Mouse (Mus musculus) urinary bladder, postnatal 36 days (tissue): ENCODE measurements around the gene Sapcd1.
"Not testable (repeated sequence)": the region's sequence is repeated elsewhere in the genome, so short reads cannot be mapped to it uniquely, and the experiment has no call there.

Experiments
- DNase-seq, 2 experiments: peaks; one replicate each; pipeline ENCODE4 v3.0.0; 2022; ENCODE audit warnings: low spot score in 2 of 2, mixed read lengths in 1 of 2

Gene Sapcd1

DNA sequence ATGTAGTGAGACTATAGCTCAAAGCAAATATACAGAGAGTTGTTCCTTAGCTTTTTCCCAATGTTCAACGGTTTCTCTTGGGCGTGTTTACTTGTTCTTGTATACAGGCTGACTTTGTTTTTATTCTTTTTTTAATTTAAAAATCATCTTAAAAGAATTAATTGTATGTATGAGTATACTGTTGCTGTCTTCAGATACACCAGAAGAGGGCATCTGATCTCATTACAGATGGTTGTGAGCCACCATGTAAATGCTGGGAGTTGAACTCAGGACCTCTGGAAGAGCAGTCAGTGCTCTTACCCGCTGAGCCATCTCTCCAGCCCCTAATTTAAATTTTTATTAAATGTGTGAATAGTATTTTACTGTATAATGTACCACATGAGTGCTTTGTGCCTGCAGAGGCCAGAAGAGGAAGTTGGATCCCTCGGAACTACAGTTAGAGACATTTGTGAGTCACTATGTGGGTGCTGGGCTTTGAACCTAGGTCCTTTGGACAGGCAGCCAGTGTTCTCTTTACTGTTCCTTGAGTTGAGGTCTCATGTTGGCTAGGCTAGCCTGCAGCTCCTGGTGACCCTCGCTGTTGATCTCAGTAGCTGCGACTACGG, 20.3 kb downstream of the Sapcd1 start:
- no peak for DNase-seq

DNA sequence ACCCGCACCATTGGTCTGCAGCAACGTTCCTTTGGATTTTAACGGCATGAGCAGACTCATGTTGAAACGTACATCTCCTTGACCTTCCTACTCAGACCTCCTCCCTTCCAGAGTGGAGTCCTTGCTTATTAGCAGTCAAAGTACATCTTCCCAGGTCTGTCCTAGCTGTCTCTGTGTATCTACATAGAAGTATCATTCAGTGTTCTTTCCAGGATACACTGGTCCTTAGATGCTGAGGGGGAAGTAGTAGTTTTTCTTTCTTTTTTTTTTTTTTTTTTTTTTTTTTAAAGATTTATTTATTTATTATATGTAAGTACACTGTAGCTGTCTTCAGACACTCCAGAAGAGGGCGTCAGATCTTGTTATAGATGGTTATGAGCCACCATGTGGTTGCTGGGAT, 21.9 kb downstream of the Sapcd1 start:
- not testable (repeated sequence) for DNase-seq

DNA sequence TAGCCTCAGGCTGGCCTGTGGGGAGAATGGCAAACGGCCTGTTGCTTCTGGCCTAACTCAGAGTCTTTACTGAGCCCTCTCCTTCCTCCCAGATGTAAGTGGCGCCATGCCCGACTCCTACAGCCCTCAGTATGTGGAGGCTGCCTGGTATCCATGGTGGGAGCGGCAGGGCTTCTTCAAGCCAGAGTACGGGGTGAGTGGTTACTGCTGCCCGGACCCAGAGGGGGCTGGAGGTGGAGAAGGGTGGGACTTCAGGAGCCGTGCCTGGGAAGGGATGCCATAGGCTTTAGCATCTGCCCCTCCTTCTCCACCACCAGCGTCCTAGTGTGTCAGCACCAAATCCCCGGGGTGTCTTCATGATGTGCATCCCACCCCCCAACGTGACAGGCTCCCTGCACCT, 22.7 kb downstream of the Sapcd1 start:
- DNase-seq, result no peak

DNA sequence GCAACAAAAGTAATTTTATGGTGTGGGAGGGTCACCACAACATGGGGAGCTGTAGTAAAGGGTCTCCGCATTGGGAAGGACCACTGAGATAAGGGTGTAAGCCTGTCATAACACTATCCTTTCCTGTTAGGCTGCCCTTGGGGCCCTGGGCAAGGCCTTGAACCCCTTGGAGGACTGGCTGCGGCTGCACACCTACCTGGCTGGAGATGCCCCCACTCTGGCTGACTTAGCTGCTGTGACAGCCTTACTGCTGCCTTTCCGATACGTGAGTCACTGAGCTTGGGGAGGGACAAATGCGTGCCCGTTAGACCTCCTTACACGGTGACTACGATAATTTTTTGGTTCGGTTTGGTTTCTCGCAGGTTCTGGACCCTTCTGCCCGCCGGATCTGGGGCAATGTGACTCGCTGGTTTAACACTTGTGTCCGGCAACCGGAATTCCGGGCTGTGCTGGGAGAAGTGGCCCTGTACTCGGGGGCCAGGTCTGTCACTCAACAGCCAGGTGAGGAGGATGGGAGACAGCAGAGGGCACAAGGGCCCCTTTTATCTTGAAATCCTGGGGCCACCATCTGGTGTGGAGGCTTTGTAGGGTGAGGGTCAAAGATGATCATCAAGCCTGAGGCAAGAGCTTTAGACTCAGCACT, 23.6 kb downstream of the Sapcd1 start:
- DNase-seq, result no peak

DNA sequence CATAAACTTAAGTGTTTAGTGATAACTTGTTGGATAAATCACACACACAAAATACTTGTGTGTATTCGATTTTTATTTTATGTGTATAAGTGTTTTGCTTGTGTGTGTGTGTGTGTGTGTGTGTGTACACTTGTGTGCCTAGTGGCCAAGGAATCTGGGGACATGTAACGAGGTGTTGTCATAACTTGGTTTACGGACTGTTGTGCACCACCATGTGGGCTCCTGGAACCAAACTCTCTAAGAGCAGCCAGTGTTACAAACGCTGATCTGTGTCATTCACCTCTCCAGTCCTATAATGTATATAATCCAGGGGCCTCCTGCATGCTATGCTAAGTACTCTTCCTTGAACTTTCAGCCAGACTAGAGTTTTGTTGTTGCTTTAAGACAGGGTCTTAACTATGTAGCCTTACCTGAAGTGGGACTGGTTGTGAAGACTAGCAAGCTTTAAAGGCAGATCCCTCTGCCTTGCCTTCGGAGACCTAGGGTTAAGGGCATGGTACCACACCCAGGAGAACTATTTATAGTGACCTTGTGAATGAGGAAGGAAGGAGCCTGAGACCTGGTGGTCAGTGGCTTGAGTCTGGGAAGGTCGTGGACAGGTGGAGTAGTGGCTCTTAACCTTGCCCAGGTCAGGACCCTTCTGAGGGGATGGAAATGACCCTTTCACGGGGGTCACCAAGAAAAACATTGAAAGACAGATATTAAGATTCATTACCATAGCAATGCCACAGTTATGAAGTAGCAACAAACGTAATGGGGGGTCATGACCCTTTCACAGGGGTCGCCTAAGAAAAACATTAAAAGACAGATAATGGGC, 24.6 kb downstream of the Sapcd1 start:
- no peak for DNase-seq

DNA sequence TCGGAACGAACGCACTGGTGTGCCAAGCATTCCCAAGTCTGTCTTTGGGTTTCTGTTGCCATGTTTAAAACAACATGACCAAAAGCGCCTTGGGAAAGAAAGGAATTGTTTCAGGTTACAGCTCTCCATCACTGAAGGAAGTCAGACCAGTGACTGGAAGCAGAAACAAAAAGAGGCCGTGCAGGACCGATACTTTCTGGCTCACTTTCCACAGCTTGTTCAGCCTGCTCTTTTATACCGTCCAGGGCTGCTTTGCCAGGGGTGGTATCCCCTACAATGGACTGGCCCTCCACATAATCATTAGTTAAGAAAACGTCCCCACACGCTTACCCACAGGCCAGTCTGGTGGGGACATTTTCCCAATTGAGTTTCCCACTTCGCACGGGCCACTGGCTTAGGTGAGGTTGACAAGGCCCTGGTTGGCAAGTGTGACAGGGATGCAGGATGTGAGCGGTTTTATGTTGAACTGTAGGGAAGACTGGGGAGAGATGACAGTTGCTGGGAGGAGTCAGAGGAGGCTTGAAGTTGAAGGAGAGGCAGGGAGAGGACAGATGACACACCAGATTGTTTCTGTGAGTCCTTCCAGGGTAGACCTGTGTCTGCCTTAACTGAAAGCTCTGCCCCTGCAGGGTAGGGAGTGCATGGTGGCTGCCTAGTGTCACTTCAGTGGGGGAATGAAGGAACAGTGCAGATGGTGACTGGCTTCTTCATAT, 25.5 kb downstream of the Sapcd1 start:
- DNase-seq, result no peak

DNA sequence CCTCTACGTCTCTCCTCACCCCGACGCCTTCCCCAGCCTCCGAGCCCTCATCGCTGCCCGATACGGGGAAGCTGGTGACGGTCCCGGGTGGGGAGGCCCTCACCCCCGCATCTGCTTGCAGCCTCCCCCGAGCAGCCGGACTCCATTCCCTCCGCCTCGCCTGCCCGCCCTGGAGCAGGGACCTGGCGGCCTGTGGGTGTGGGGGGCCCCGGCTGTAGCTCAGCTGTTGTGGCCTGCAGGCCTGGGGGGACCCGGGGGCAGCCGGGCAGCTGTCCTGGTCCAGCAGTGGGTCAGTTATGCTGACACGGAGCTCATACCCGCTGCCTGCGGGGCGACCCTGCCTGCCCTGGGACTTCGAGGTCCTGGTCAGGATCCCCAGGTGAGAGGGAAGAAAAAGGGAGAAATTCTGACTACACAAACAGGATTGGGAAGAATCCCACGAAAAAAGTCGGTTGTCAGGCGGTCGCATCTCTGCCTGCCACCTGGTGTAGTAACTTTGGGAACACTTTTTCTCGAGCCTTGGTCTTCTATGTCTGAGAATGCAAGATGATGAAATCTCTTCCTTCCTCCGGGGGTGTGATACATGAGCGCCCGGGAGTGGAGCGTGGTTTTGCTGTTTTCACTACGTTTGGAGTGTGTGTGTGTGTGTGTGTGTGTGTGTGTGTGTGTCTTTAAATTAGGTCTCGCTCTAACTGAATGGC, 26.2 kb downstream of the Sapcd1 start:
- DNase-seq, result no peak

DNA sequence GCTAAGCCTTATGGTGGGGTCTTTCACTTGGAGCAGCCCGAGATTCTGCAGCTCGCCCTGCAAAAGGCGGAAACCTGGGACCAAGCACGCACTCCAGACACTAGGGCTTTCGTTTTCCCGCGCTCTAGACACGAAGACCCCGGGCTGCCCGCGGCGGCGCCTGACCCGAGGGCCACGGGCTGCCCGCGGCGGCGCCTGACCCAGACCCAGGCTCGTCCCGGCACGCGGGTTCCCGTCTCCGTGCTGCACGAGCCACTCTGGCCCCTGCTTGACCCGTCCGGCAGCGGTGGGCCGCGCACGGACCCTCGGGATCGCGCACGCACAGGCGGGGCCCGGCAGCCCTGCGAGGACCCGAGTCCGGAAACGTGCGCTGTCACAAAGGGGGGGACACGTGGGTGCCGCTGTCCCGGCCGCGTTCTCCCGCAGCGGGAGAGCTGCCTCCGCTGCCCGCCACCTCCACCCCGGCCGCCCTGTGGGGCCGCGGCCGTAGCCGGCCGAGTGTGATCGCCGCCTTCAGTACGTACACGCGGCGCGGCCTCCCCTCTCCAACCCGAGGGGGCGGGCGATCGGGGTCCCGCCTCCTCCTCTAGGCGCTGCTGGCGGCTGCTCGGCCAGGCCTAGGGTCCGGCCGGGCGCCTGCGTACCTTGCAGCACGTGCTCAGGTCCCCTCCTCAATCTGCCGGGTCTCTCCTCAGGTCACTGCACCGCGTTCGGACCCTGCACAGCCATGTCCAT, 26.9 kb downstream of the Sapcd1 start, which contains the start of gene Vars:
TSS of gene Vars (plus strand) at position 271 of the 735 bp plus-strand sequence.
- DNase-seq, result peak; percentile 82 to 85

DNA sequence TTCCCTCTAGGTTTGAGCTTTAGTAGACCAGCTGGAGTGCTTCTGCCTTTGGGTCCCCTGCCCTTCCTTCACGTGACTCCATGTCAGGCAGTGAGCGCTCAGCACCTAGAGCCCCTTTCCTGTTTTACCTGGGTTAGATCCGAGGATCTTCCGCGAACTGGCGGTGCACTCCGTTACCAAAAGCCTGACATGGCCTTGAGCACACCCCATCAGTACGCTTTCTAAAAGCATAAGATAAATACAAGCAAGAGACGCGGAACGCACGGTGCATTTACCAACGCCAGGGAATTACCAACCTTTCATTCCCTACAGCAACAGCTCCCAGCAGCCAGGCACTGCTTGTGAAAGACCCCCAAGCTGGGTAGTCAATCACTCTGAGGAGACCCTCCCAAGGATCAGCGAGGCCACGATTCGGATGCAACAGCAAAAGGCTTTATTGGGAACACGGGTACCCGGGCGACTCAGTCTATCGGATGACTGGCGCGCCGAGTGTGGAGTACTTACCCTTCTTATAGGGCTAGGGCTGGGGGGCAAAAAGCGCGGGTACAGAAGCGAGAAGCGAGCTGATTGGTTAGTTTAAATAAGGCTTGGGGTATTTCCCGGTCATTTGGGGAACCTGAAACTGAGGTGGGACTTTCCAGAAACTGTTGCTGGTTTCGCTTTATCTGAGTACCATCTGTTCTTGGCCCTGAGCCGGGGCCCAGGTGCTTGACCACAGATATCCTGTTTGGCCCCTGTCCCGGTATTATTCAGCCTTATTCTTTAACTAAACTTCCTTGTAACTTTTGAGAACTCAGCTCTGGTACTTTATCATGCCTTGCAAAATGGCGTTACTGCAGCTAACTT, 27.7 kb downstream of the Sapcd1 start:
- DNase-seq, result not testable (repeated sequence)

DNA sequence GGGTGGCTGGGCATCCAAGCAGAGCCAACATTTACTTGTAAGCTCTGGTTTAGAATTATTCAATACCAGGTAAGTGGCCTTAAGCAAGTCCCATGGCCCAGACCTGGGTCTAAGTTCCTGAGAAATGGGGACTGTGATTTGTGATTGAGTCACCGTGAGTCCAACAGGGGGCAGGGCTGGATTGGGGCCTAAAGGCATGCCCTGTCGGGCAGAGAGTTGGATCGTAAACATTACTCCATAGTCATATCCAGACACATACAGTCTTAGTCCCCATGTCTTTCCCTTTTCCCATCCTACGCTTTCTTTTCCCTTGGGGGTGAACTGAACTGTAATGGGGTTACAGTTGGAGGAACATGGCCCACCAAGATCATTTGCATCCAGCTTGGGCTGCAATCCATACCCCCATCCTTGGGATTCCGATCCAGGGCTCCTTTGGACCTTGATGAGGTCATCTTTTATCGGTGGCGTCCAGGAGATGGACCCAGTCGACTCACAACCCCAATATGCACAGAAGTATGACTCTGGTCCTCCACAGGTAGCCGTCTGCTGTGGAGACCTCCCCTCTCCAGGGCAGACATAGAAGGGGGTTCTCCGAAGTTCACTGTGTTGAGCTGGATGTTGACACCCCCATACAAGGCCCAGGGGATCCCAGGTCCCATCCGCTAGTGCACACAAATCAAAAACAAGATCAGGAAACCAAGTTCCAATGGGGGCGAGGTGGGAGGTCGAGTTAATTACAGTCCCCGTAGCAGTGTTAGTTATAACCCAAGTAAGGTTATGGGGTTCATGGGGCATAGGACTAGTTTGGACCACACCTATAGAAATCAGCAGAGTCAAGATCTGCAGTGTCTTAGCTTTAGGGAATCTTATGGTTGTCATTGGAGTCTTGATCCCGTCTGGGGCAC, 29.0 kb downstream of the Sapcd1 start:
- no peak for DNase-seq

DNA sequence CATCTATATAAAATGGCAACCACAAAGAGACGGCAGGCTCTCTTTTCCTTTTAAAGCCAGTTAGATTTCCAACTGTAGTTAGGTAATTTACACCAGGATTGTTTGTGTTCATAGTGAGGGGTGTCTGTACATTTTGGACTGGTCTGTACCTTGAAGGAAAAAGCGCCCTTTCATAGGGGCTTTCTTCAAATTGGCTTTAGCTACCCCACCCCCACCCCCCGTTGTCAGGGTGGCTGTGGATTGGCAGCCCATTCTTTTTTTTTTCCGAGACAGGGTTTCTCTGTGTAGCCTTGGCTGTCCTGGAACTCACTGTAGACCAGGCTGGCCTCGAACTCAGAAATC, 30.7 kb downstream of the Sapcd1 start:
- no peak for DNase-seq

DNA sequence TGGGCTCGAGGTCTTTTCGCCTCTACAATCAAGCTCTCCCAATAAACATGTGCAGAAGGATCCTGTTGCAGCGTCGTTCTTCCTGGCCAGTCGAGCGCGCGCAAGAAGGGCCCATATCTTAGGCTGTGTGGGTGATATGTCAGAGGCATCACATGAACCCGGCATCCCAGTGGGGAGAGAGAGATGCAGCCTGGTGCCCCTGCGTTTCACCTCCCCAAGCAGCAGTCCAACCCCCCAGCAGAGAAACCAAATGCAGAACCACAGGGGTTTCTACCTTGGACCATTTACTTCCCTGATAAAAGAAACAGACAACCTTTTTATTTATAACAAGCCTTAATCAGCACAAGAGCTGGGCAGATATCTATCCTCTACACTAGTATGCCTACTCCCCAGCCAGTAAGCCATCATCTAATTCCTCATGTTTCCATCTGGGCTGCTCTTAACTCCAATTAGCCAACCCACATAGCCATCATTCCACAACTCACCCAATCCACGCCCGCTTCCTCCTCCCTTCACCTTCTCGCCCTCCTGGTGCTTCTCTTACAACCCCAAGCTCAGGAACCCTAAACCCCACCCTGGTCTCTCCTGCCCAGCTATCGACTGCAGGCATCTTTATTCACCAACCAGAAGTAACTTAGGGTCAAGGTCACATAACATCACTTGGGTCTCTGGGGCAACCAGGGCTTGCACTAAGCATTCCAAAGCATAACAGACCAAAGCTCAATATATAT, 31.2 kb downstream of the Sapcd1 start:
- DNase-seq, result no peak

DNA sequence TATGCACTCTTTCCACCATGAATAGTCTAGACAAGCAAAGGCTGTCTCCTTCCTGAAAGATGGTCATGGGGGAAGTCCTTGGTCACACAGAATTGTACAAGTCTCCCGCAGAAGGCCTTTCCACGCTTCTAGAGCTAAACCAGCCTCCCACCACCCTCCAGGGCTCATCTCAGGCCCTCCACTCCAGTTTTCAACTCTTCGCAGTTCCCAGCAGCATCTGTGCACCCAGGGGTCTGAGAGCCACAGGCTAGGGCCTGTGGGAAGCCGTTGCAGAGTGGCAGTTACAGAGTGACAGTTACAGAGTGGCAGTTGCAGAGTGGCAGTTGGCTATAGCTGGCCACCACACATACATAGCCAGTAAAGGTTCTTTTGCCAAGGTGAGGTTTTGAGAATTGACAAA, 31.9 kb downstream of the Sapcd1 start:
- DNase-seq, result not testable (repeated sequence)

DNA sequence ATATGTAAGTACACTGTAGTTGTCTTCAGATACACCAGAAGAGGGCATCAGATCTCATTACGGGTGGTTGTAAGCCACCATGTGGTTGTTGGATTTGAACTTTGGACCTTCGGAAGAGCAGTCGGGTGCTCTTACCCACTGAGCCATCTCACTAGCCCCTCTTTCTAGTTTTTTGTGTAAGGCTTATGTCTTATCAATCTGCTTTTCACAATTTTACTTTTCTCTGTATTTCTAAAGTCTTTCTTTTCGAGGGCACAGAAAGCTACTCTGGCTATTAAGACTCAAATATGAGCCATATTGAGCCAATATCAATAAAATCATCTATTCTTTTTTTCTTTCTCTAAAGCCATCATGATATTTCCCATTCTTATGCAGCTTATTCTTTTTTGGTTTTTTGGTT, 32.6 kb downstream of the Sapcd1 start:
- DNase-seq, result not testable (repeated sequence)

DNA sequence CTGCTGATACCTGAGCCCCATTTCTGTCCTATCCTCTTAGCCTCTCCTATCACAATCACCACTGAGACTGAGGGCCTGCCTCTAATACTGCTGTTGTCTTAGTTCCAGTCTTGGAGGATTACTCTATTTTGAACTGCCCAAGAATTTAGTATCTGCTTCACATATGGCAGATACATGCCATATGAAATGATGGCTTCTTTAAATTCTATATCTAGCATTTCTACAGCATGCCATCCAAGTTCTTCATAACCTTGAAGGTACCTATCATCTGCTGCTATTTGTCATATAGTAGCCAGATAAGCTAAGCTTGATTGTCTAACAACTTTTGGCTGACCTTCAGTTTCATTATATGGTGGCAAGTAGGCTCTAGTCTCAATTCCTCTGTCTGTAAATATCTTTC, 33.1 kb downstream of the Sapcd1 start:
- no peak for DNase-seq

DNA sequence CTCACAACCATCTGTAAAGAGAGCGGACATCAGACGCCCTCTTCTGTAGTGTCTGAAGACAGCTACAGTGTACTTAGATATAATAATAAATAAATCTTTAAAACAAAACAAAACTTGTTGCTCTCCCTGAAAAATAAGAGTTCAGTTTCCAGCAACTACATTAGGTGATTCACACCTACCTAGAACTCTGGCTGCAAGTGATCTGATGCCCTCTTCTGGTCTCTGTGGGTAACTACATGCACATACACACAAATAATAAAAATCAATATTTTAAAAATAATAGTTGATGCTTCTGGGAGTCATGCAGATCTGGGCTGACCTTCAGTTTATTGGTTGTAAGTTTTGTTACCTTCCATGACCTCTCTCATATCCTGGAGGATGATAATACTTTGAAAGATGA, 43.6 kb downstream of the Sapcd1 start:
- DNase-seq, result no peak

DNA sequence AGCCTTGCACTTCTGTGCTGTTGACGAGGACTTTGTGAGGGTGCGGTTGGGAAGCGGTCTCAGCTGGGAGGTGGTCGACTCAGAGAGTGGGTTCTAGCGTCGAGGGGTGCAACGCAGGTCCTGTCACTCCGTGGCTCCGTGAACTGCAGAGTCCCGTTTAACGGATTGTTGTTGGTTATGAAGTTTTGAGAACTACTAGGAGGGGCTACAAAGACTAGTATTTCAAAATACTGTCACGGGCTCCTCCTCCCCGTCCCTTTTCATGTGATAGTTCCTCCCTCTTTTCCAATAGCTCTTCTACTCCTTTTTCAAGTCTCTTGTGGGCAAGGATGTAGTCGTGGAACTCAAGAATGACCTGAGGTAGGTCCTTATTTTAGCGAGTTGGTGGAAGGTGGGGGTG, 45.5 kb downstream of the Sapcd1 start:
- DNase-seq, result no peak

DNA sequence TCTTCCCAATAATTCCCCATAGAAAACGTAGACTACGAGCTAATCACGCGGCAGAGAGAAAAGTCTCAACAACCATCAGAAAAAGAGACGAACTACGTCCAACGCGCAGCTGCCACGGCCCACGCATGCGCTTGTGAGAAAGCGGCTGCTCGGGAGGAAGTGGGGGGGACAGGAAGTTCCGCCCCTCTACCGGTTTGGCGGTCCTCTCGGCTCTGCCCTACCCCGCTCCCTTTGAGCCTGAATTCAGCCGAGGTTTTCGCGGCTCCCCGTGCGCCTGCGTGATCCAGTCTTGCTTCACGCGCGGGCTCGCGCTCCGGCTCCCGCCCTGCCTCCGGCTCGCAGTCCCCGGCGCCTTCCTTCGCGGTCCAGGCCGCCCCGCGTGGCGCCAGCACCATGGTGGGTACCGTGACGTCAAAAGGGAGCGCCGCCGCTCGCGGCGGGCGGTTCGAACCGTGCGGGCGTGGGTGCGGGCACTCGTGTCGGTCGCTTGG, 46.1 kb downstream of the Sapcd1 start, which contains the start of gene Lsm2:
TSS of gene Lsm2 (plus strand) at position 173 of the 491 bp plus-strand sequence.
- peak; percentile 90 to 91 for DNase-seq
